Mouse (Mus musculus) testis, adult 2 months (tissue): Measurements from ENCODE around the gene Hras.

Source experiments
- CTCF ChIP-seq: fragments of 200-500 bp; IDR thresholded peaks from 2 replicates; pipeline ENCODE4 v1.5.1; 2012; ENCODE audit warnings: low read depth, mild to moderate bottlenecking, inconsistent platforms, low read length, moderate library complexity; ENCODE audit not compliant: control insufficient read depth, insufficient read depth, insufficient replicate concordance
- POLR2A ChIP-seq: fragments of 200-500 bp; IDR thresholded peaks from 2 replicates; pipeline ENCODE4 v1.6.1; 2012; ENCODE audit warnings: low read depth, mild to moderate bottlenecking, inconsistent platforms, low read length, moderate library complexity; ENCODE audit not compliant: control insufficient read depth

- TF ChIP-seq CTCF (no peak), POLR2A (no peak)
Measured at GRCm38 (mm10) chr7:141146043-141146595, 47.7 kb downstream of the Hras start.
